Mouse (Mus musculus): ENCODE data around the gene Dbndd2. TPM values are rescaled to one million over a fixed set of nuclear protein-coding genes. Genes with fewer than 3 reads are reported as not detected.

Dbndd2 gene
- polyA plus RNA-seq (2015; fragmentation: Nextera tagmentation; extraction: Ambion mirVana): 39.9 and 44.6 TPM in 2 replicates

DNA sequence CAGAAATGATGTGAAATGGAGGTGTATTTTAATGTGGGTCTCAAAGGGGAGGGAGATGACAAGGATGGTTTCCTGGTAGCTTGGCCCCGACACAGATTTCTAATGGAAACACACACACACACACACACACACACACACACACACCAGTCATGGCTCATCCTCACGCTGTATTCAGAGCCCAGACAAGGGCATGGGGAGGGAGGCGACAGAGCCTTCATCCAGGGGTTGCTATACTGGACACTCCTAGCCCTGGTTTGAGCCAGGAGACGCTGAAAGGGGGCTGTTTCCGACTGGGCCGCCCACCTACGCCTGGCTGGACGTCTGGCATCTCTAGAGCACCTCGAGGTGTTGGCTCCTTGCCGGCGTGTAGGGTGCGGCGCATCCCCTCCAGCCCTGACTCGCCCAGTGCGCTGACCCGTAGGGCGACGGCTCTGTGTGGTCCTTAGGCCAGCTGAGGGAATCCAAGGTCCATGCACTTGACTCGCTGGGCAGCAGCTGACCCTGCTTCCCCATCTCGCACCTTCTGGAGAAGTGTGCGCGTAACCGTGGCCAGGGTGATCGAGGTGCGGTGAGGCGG, at the start of gene Dbndd2:
Dbndd2 (plus strand) TSS at position 426 of the 577 bp plus-strand sequence.
- ATAC-seq (peak; percentile 60), DNase-seq (ENCODE audit: low spot score) (peak; percentile 49)
- Histone ChIP-seq H3K27me3 (replicated peaks; ENCODE audit: insufficient read depth, low read length) (no peaks in the 10 kb centered on the region), H3K4me3 (ENCODE audit: low read depth, low read length) (peak within 1 kb of the TSS; percentile 86), H3K4me2 (replicated peaks; ENCODE audit: low read depth, low read length) (peak within 1 kb of the TSS; percentile 97), H3K9ac (replicated peaks; ENCODE audit: low read depth) (peak within 1 kb of the TSS; percentile 48), H3K36me3 (ENCODE audit: insufficient read depth, low read length) (peaks cover 8% of the 10 kb centered on the region; the same call in 1 of the 2 replicates), H3K9me3 (ENCODE audit: low read length) (no peaks in the 10 kb centered on the region), H3K27ac (ENCODE audit: low read length) (peak within 1 kb of the TSS; percentile 47), H3K4me1 (ENCODE audit: insufficient read depth, low read depth, low read length) (no peaks in the 10 kb centered on the region; the same call in 1 of the 2 replicates)
- TF ChIP-seq EP300 (IDR thresholded peaks at IDR 0.05) (no peak), CTCF (IDR thresholded peaks at IDR 0.05) (no peak)
- 2% methylated on average over 24 of the region's 26 CpGs for WGBS

- no peaks in the 10 kb centered on the region for H3K27me3 ChIP-seq (replicated peaks; ENCODE audit: insufficient read depth, low read length)
- peaks cover 52% of the 10 kb centered on the region for H3K4me1 ChIP-seq (ENCODE audit: insufficient read depth, low read depth, low read length)
- H3K9me3 ChIP-seq (ENCODE audit: low read length): no peaks in the 10 kb centered on the region
- no peaks in the 10 kb centered on the region for H3K36me3 ChIP-seq (ENCODE audit: insufficient read depth, low read length)
- peak overlapping the region; percentile 51 for H3K27ac ChIP-seq (ENCODE audit: low read length)
- no peak overlapping the region for H3K9ac ChIP-seq (replicated peaks; ENCODE audit: low read depth)
- H3K4me2 ChIP-seq (replicated peaks; ENCODE audit: low read depth, low read length): peak overlapping the region; percentile 28
- no peak overlapping the region for H3K4me3 ChIP-seq (ENCODE audit: low read depth, low read length)
- TF ChIP-seq EP300 (IDR thresholded peaks at IDR 0.05) (no peak), CTCF (IDR thresholded peaks at IDR 0.05) (no peak)
- ATAC-seq (no peak), DNase-seq (ENCODE audit: low spot score) (no peak)
- 31% methylated on average over 8 of the region's 8 CpGs for WGBS
Measured at GRCm38 (mm10) chr2:164436215-164436913, 49.5 kb upstream of the Dbndd2 start.

- TF ChIP-seq CTCF (IDR thresholded peaks at IDR 0.05): no peak
- no peak for TF ChIP-seq EP300 (IDR thresholded peaks at IDR 0.05)
- Histone ChIP-seq H3K9ac (replicated peaks; ENCODE audit: low read depth) (no peak overlapping the region), H3K4me3 (ENCODE audit: low read depth, low read length) (no peak overlapping the region; the same call in 1 of the 2 replicates), H3K4me2 (replicated peaks; ENCODE audit: low read depth, low read length) (peak overlapping the region; percentile 28), H3K27me3 (replicated peaks; ENCODE audit: insufficient read depth, low read length) (no peaks in the 10 kb centered on the region), H3K36me3 (ENCODE audit: insufficient read depth, low read length) (no peaks in the 10 kb centered on the region), H3K9me3 (ENCODE audit: low read length) (no peaks in the 10 kb centered on the region), H3K4me1 (ENCODE audit: insufficient read depth, low read depth, low read length) (peaks cover 47% of the 10 kb centered on the region), H3K27ac (ENCODE audit: low read length) (peak overlapping the region; percentile 51; the same call in 1 of the 2 replicates)
- peak; percentile 66 for DNase-seq (ENCODE audit: low spot score)
- ATAC-seq: peak; percentile 21
- WGBS: 55% methylated on average over 3 of the region's 3 CpGs
Measured at GRCm38 (mm10) chr2:164436961-164437360, 48.9 kb upstream of the Dbndd2 start.

DNA sequence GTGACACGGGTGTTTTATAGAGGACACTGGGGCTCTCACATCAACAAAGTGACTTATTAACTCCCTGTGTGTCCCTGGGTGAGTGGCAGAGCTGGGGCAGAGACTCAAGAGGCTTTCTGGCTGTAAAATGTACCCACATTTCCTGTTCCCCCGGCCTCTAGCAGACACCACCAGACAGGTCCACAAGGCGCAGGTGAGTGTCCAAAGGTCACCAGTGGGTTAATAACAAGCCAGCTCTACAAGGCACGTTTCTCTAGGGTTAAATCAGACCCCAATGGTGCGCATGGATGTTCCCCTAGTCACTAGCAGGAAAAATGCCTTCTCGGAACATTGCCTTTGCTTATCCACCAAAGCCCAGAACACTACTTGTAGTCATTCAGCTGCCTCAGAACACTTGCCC, 48.2 kb upstream of the Dbndd2 start:
- peak overlapping the region; percentile 51; the same call in 1 of the 2 replicates for H3K27ac ChIP-seq (ENCODE audit: low read length)
- H3K4me1 ChIP-seq (ENCODE audit: insufficient read depth, low read depth, low read length): peaks cover 40% of the 10 kb centered on the region
- no peak overlapping the region for H3K9ac ChIP-seq (replicated peaks; ENCODE audit: low read depth)
- H3K27me3 ChIP-seq (replicated peaks; ENCODE audit: insufficient read depth, low read length): no peaks in the 10 kb centered on the region
- H3K9me3 ChIP-seq (ENCODE audit: low read length): no peaks in the 10 kb centered on the region
- ATAC-seq: no peak
- TF ChIP-seq EP300 (IDR thresholded peaks at IDR 0.05) (no peak), CTCF (IDR thresholded peaks at IDR 0.05) (no peak)
- no peak overlapping the region for H3K4me3 ChIP-seq (ENCODE audit: low read depth, low read length)
- no peaks in the 10 kb centered on the region for H3K36me3 ChIP-seq (ENCODE audit: insufficient read depth, low read length)
- no peak for DNase-seq (ENCODE audit: low spot score)
- peak overlapping the region; percentile 30; the same call in 1 of the 2 replicates for H3K4me2 ChIP-seq (replicated peaks; ENCODE audit: low read depth, low read length)
- WGBS: 48% methylated on average over 6 of the region's 6 CpGs

DNA sequence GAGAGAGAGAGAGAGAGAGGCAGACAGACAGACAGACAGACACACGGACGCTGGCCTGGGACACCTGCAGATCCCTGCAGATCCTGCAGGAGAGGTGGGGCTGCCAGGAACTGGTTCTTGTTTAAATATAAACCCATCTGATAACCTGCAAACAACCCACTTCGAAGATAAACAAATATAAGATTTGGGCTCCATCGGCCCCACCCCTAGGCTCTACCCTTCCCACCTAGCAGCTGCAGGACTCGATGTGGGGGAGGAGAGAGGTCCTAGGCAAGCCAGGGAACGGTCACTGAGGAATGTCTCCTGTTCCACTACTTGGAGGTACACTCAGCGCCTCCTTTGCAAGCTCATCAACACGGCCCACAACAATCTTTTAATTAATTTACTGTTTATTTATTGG, 47.6 kb upstream of the Dbndd2 start:
- WGBS: 33% methylated on average over 8 of the region's 8 CpGs
- ATAC-seq (no peak), DNase-seq (ENCODE audit: low spot score) (no peak)
- Histone ChIP-seq H3K9ac (replicated peaks; ENCODE audit: low read depth) (no peak overlapping the region), H3K4me1 (ENCODE audit: insufficient read depth, low read depth, low read length) (peaks cover 34% of the 10 kb centered on the region), H3K27ac (ENCODE audit: low read length) (0 out of 2 replicates have a peak overlapping the region, but pooled peaks have one; percentile 34), H3K4me3 (ENCODE audit: low read depth, low read length) (no peak overlapping the region; the same call in 1 of the 2 replicates), H3K9me3 (ENCODE audit: low read length) (no peaks in the 10 kb centered on the region), H3K36me3 (ENCODE audit: insufficient read depth, low read length) (no peaks in the 10 kb centered on the region), H3K4me2 (replicated peaks; ENCODE audit: low read depth, low read length) (peak overlapping the region; percentile 30; the same call in 1 of the 2 replicates), H3K27me3 (replicated peaks; ENCODE audit: insufficient read depth, low read length) (no peaks in the 10 kb centered on the region)
- no peak for TF ChIP-seq CTCF (IDR thresholded peaks at IDR 0.05)
- TF ChIP-seq EP300 (IDR thresholded peaks at IDR 0.05): no peak

DNA sequence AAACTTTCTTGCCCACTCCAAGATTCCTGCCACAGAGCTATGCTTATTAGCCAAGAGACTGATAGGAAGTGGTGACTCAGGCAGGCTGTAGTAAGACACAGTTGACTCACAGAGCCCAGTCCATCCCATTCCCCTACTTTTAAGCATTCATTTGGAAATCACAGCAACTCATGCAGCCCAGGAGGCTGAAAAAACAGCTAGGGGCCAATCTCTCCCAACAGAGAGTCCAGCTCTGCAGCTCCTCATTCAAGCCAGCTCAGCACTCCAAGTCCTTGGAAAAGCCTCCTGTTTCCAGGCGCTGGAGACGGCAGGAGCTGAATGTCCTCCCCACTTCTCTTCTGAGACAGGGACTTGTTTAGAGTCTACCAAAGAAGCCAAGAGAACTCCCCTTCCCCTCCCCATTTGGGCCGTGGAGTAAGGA, 46.9 kb upstream of the Dbndd2 start:
- H3K27me3 ChIP-seq (replicated peaks; ENCODE audit: insufficient read depth, low read length): no peaks in the 10 kb centered on the region
- 34% methylated on average over 3 of the region's 3 CpGs for WGBS
- DNase-seq (ENCODE audit: low spot score) (peak; percentile 78), ATAC-seq (no peak)
- H3K9ac ChIP-seq (replicated peaks; ENCODE audit: low read depth): no peak overlapping the region
- no peaks in the 10 kb centered on the region for H3K9me3 ChIP-seq (ENCODE audit: low read length)
- no peaks in the 10 kb centered on the region for H3K36me3 ChIP-seq (ENCODE audit: insufficient read depth, low read length)
- no peak overlapping the region for H3K4me3 ChIP-seq (ENCODE audit: low read depth, low read length)
- H3K4me2 ChIP-seq (replicated peaks; ENCODE audit: low read depth, low read length): peak overlapping the region; percentile 72; the same call in 1 of the 2 replicates
- H3K4me1 ChIP-seq (ENCODE audit: insufficient read depth, low read depth, low read length): peaks cover 34% of the 10 kb centered on the region
- H3K27ac ChIP-seq (ENCODE audit: low read length): peak overlapping the region; percentile 17
- TF ChIP-seq CTCF (IDR thresholded peaks at IDR 0.05): no peak
- TF ChIP-seq EP300 (IDR thresholded peaks at IDR 0.05): no peak
